Mouse (Mus musculus): ENCODE data around the gene Fam83f.
"Not testable (repeated sequence)": the region's sequence is repeated elsewhere in the genome, so short reads cannot be mapped to it uniquely, and the experiment has no call there.

Gene Fam83f

GRCm38 (mm10) chr15:80705828-80706549 is 34.3 kb downstream of the Fam83f start:
- peak; percentile 85 for DNase-seq (ENCODE audit: low read depth, low spot score)

GRCm38 (mm10) chr15:80706596-80706995 is 34.9 kb downstream of the Fam83f start:
- DNase-seq (ENCODE audit: low read depth, low spot score) = no peak

- DNase-seq (ENCODE audit: low read depth, low spot score) = no peak
Measured at GRCm38 (mm10) chr15:80707088-80707487, 35.4 kb downstream of the Fam83f start.

- DNase-seq (ENCODE audit: low read depth, low spot score) = peak; percentile 33
Measured at GRCm38 (mm10) chr15:80709593-80709992, 37.9 kb downstream of the Fam83f start.

GRCm38 (mm10) chr15:80710257-80710607 is 38.6 kb downstream of the Fam83f start:
- no peak for DNase-seq (ENCODE audit: low read depth, low spot score)

- peak; percentile 100 for DNase-seq (ENCODE audit: low read depth, low spot score)
Measured at GRCm38 (mm10) chr15:80710608-80711363, 39.1 kb downstream of the Fam83f start, which contains the start of gene Tnrc6b. Gene Tnrc6b (plus strand): TSS chr15:80711313.

- peak; percentile 74 for DNase-seq (ENCODE audit: low read depth, low spot score)
Measured at GRCm38 (mm10) chr15:80711401-80712151, 39.9 kb downstream of the Fam83f start.

GRCm38 (mm10) chr15:80714299-80714698 is 42.7 kb downstream of the Fam83f start:
- DNase-seq (ENCODE audit: low read depth, low spot score) = no peak

- DNase-seq (ENCODE audit: low read depth, low spot score) = no peak
Measured at GRCm38 (mm10) chr15:80716631-80717135, 45.0 kb downstream of the Fam83f start.

- DNase-seq (ENCODE audit: low read depth, low spot score) = no peak
Measured at GRCm38 (mm10) chr15:80717431-80717830, 45.8 kb downstream of the Fam83f start.

GRCm38 (mm10) chr15:80720249-80720648 is 48.6 kb downstream of the Fam83f start:
- DNase-seq (ENCODE audit: low read depth, low spot score) = no peak

GRCm38 (mm10) chr15:80721861-80722260 is 50.2 kb downstream of the Fam83f start:
- DNase-seq (ENCODE audit: low read depth, low spot score) = no peak

GRCm38 (mm10) chr15:80722366-80722765 is 50.7 kb downstream of the Fam83f start:
- no peak for DNase-seq (ENCODE audit: low read depth, low spot score)

- peak; percentile 69 for DNase-seq (ENCODE audit: low read depth, low spot score)
Measured at GRCm38 (mm10) chr15:80729477-80729876, 57.8 kb downstream of the Fam83f start.

GRCm38 (mm10) chr15:80731043-80731442 is 59.4 kb downstream of the Fam83f start:
- no peak for DNase-seq (ENCODE audit: low read depth, low spot score)

GRCm38 (mm10) chr15:80731511-80731910 is 59.9 kb downstream of the Fam83f start:
- no peak for DNase-seq (ENCODE audit: low read depth, low spot score)

- peak; percentile 21 for DNase-seq (ENCODE audit: low read depth, low spot score)
Measured at GRCm38 (mm10) chr15:80732266-80733030, 60.8 kb downstream of the Fam83f start.

- DNase-seq (ENCODE audit: low read depth, low spot score) = no peak
Measured at GRCm38 (mm10) chr15:80735300-80735699, 63.7 kb downstream of the Fam83f start.

- not testable (repeated sequence) for DNase-seq (ENCODE audit: low read depth, low spot score)
Measured at GRCm38 (mm10) chr15:80735708-80736107, 64.1 kb downstream of the Fam83f start.

GRCm38 (mm10) chr15:80736553-80736952 is 64.9 kb downstream of the Fam83f start:
- DNase-seq (ENCODE audit: low read depth, low spot score) = no peak

GRCm38 (mm10) chr15:80738244-80738643 is 66.6 kb downstream of the Fam83f start:
- DNase-seq (ENCODE audit: low read depth, low spot score) = no peak

All from ES-CJ7 (cell line).